Mouse (Mus musculus) embryo, embryonic 10.5 days (tissue): ENCODE data around the gene Ist1.

Source experiments
- DNase-seq: peaks from one replicate; pipeline ENCODE4 v3.0.0-alpha.2; 2015; ENCODE audit warnings: low spot score

Ist1 gene

DNA sequence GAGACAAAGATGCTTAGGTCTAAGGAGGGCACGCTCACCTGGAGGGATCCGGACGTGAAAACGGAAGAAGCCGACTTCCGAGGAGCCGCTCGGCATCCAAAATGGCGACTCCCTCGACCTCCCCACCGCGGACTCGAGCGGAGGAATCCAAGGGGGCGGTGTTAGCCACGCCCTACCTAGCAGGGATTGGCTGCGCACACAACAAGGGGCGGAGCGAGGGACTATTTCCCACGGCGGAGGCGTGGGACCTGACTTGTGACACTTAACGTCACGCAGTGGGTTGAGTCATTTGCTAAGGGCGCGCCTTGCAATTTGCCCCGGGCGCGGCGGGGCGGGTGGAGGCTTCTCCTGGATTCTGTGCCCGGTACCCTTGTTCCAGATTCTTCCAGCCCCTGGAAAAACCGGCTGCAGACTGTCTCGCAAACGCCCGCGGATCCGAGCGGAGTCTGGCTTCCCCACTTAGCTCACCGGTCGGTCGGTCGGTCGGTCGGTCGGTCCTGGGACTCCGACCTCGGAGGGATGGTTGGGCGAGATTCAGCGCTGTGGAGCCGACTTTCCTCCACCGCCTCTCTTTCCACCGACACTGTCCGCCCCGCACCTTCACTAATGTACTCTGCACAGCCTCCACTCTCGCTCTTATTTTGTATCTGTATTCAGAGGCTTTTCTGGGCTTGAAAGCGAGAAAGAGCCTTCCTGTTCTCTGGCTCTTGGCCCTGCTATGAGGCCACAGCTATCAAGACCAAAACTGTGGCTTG, at the start of gene Ist1:
Ist1 (minus strand) TSS at position 115 of the 755 bp plus-strand sequence.
- peak; percentile 100 for DNase-seq

DNA sequence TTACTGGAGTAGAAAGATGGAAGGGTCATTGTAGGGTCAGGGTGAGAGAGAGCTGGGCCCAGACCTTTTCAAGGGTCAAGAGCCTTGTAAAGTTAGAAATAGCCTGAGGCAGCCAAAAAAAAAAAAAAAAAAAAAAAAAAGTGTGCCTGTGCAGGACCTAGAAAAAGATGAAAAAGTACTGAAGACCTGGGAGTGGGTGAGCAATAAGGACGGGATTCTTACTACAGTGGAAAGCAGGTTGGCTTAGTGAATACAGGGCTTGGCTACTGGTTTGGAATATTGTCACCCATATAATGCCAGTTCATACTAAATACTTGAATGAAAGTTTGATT, 45.0 kb upstream of the Ist1 start:
- DNase-seq, result no peak

DNA sequence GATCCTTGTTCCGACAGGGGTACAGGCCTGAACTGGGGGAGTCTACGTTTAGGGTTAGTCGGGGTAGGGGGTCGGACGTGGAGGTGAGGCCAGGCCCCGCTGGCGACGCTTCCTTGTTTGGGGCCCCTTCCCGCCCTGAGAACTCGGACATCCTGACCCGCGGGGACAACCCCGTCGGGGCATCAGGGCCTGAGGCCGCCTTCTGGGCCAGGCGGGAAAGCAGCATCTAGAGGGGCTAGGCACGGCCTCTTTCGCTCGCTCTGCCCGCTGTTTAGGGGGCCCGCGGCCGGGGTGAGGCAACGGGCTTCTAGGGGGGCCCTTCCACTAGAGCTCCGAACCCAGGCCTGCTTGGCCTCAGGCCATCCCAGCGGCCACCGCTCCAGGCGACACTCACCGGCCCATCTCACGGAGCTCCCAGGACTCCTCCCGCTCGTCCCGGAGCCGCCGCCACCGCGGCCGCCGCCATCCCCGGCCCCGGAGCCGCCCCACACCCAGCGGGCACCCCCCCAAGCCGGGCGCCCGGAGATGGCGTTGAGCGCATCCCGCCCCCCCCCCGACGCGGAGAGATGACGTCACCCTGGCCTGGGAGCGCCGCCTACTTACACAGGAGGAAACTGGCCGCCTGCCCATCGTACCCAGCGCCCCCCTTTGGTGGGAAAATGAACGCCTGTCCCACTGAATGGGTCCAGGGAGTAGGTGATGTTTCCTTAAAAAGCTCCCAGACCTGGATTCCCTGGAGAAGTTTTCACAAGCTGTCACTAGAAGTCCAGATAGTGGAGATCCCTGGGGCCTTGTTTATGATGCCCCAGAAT, 44.4 kb upstream of the Ist1 start, which contains the start of gene Atxn1l:
Atxn1l (minus strand) TSS at position 503 of the 812 bp plus-strand sequence.
- peak; percentile 94 for DNase-seq

DNA sequence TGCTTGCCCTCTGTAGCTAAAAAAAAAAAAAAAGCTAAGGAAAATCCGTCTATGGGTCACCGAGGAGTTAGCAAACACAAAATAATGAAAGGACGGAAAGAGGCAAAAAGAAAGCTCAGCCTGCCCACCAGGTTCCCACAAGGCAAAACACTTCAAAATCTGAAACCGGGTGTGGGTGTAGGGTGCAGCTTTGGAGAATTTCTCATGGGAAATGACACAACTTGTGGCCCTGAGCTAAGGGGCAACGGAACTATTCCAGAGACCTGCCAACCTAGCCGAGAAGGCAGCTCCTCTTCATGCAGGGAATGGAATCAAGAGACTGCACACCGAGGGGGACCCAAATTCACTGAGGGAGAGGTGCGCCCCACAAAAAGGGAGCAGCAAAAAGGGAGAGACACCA, 43.8 kb upstream of the Ist1 start:
- peak; percentile 12 for DNase-seq

DNA sequence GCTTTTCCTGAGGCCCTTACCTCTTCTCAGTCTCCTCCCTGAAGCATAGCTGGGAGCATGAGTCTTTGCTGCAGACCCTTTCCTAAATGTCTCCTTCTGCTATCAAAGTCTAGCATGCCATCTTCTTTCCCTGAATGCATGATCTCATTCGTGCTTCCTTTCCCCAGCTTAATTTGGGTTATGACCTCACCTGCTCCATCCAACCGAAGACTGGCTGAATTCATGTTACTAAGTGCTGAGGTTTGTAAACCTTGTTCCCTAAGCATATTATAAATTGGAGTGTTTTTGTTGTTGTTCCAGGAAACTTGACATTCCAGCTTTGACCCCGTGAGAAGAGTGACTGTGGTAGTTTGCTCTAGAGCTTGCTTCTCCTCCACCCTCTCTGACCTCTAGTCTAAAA, 41.0 kb upstream of the Ist1 start:
- no peak for DNase-seq

DNA sequence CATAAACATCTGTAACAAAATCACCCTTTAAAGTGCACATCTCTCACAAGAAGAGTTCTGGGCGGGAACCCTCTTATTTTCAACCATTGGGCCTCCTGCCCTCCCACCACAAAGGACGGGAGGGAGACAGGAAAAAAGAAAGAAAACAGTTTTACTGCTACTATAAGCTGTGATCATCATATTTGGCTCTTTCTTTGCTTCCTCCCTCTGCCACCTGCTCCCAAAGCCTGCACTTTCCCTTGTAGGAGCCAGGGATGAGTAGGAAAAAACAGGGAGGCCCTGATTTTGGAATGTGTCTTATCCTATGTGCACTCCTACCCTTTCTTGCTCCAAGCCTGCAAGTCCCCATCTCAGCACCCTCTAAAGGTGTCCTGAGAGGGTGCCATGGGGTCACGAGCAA, 38.0 kb upstream of the Ist1 start:
- DNase-seq, result no peak

DNA sequence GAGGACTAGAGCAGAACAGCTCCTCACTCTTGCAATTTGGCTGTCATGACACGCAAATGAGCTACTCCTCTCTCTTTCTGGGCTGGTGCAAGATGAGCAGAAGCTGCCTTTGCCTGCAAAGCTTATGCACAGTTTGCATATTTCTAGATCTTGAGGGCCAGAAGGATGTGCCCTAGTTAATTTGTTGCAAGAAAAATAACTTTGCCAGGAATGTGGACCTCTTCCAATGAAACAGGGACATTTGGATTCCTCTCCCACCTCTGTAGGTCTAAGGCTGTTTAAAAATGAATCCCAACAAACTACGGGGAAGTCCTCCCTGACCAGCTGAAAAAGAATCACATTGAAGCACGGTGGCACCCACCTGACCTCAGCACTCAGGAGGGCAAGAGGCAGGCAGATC, 32.0 kb upstream of the Ist1 start:
- no peak for DNase-seq

DNA sequence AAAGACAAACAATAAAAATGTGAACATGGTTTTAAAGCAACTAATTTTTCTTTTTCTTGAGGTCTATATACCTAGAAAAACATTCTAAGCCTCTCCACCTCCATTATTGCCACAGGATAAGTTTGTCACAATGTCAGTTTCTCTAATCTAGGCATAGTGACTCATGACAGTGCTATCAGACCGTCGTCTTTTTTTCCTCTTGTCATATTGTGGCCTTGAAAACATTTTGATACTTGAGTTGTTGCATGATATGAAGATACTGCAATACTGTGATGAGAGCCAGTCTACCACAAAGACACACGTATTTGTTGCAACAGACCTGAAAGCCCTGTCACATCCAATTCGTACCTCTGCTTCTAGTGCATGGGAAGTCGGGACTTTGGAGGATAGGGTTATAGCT, 21.9 kb upstream of the Ist1 start:
- DNase-seq, result no peak

DNA sequence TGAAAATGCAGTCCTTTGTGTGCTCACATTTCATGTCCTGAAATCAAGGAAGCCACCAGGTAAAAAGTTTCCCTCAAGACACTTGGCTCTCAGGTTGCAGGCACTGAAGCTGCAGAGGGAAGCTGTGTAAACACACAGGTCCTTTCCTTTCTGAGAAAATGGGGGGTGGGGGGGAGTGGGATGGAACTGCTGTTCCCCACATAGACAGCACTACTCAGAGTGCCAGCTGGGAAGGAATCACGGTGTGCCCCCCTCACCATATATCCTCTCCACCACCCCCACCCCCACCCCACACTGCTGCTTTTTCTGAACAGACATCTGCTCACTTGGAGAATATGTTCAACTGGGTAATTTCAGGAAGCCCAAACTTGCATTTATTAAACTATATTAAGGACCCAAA, 19.5 kb upstream of the Ist1 start:
- no peak for DNase-seq

DNA sequence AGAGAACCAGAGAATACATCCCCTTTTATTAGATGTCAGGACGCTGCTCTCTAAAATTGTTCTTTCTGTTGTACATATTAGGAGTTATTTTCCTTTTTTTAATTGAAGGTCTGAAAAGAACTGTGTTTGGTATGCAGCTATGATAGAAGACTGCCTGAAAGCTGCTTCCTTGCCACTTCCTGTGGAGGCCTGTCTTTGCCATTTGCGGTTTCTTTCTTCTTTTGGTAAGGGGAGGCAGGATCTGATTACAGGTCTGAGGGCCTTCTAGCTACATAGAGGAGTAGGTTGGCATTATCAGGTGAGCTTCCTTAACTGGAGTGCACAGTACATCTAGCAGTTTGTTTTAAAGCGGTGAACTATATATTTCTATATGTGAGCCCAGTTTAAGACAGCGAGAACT, 14.9 kb upstream of the Ist1 start:
- no peak for DNase-seq

DNA sequence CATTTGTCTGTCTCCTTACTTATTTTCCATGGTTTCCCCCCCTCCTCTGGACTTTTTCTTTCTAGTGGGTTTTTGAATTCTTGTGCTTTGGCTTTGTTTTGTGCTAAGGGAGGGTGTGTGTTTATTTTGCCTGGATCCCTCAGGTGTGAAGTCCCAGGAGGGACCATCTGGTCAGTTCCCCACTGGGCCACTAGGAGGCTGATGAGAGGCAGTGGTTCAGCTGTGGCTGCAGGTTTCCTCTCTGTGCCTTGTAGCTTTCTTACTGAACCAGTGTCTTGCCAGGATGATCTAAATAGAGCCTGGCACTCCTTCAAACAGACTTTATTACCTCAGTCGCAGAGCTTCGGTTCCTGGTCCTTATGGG, 13.8 kb upstream of the Ist1 start:
- peak; percentile 86 for DNase-seq

DNA sequence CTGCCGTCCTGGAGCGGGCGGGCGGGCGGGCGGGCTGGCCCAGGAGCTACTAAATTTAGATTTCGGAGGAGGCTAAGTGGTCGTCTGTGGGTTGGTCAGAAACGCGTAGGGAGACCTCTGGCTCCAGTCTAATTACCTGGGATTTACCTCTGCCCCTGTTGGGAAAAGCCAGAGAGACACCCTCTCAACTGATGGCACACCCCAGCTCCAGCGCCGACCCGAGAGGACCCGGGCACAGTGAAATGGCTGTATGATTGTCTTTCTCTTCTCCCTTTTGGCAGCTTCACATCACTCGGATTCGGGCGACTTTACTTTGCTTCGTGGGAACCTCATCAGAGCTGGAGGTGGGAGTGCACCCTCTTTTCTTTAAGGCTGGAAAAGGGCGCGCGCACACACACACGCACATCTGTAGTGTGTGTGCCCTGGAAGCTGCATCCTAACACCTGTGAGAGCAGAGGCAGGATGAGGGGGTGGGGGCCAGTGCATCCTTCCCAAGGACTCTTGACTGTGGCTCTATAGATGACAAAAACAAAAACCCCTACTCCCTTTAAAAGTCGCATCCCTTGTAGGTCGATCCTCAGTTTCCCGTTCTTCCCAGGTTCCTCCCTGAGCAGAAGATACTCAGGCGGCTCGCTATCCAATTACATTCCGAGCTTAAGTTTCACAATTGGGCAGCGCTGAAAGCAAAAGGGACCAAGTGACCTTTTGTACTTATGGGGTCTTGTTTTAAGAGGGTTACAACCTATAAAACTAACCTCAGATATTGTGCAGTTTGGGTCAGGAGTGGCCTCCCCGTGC, 13.2 kb upstream of the Ist1 start:
- no peak for DNase-seq

DNA sequence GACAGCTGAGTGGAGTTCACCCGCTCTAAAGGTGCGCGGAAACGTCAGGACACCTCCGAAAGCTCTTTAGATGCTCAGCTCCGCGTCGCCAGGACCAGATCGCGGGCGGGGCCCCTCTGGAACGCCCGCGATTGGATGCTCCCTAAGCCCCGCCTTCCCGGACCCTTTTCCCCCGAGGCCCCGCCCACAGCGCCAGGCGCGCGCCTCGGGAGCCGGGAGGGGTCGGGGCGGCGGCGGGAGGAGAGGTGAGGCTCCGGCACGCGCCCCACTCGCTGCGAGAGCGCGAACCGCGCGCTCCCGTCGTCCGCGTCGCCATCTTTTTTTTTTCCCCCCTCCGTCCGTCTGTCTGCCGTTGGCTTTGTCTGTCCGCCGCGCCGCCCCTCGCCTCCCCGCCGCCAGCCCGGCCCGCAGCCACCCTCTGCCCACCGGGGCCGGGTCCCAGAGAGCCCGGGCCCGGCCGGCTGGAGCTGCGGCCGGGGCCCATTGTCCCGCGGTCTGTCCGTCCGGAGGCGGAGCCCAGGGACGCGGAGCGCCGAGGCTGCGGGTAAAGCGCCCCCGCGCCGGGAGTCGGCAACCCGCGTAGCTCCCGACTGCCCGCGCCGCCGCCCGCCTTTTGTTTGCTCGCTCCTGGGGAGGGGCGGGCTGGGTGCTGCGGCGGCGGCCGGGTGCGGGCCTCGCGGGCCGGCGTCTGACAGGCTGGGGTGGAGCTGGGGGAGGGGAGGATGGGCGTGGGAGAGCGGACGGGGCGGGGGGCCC, 12.4 kb upstream of the Ist1 start, which contains the start of gene Zfp821:
Zfp821 (plus strand) TSS at position 227 of the 756 bp plus-strand sequence.
- DNase-seq, result peak; percentile 98

DNA sequence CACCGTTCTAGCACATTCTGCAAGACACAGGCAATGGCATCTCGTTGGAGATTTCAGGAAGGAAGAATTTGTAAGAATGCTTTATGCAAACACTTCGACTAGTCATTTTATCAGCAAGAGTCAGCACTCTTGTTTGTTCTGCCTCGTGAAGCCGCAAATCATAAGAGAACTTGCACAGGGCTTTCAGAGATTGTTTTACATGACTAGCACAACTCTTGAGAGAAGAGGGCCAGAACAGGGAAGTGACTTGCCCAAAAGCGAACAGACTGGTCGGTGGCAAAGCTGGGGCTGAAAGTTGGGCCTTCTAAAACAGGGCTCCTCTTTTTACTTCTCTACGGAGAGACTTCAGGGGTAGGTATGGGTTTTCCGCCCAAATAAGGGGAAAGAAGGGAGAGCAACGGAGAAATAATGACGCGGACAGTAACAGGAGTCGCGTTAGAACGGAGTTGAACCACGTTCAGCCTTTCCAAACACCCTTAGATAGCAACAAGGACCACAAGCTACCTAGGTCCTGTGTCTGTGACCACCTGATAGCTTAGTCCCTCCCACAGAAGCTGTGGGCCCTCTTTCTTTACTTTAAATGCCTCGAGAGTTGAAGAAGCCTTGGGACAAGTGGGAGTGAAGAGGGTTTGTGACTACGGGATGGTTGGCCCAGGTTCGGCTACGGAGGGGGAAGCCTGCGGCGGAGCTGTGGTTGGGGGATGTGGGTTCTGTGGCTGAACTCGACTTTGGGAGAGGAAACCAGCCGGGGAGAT, 11.7 kb upstream of the Ist1 start:
- no peak for DNase-seq

DNA sequence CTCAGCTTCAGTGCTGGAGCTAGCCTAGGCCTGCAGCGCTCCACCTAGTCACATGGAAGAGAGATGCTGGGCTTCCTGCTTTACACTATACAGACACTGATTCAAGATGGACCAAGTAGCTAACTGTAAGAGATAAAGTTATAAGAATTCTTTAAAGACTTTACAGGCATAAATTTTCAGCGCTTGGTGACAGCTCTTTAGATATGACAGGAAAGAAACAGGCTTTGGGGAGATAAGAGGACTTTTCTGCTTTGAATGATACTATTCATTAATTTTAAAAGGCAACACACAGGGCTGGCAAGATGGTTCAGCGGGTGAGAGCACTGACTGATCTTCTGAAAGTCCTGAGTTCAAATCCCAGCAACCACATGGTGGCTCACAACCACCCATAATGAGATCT, 5.4 kb upstream of the Ist1 start:
- DNase-seq, result no peak

DNA sequence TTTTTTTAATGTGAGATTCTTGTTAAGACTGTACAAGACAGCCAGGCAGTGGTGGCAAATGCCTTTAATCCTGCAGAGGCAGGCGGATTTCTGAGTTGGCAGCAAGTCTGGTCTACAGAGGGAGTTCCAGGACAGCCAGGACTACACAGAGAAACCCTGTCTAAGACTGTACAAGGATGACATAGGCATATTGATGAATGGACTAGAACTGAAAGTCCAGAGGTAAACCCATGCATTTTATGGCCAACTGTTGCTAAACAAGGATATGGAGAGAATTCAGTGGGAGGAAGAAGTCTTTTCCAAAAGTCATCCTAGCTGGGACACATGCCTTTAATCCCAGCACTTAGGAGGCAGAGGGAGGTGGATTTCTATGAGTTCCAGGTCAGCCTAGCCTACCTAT, 4.7 kb upstream of the Ist1 start:
- no peak for DNase-seq

DNA sequence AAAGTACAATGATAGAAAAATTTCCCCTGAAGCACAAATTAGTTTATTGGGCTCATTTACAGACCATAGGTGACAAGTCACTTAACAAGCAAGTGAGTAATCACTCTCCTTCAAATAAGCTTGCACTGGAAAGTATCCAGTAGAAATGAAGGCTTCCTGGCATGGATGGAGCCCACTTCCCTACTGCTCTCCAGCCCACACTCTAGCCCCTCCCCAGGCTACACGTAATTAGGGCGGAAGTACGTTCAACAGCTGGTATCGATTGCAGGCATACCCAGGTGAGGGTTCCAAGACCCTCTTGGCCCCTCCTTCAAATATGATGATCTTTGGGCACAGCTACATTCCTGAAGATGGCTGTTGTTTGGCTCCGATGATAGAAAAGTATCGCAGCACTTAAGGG, 1.1 kb upstream of the Ist1 start:
- peak; percentile 22 for DNase-seq

DNA sequence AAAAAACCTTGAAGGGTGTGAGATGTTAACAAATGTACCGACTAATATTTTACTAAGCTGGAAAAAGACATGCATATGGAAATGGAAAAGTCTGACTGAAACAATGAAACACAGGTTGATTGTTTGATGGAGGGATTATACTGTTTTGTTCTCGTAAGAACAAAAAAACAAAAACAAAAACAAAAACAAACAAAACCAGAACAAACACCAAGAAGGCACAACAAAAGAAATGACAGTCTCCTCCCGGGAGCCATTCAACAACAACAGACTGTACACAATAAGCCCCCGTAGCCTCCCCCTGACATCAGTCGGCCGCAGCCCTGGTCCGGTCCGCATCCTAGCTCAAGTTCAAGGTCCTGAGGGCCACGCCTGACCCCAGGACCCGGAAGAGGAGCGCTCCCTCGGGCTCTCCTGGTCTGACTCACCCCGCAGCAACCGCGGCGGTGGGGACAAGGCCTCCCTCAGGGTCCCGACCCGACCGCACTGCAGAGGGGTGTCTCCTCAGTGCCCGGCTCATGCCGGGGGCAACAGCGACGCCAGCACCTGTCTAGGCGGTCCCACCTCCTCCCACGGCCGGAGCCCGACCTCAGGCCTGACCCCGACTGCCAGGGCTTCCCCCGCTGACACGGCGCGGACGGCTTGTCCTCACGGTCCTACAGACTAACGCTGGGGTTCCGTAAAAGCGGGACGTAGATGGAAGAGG, 466 bp downstream of the Ist1 start:
- DNase-seq, result peak; percentile 68

DNA sequence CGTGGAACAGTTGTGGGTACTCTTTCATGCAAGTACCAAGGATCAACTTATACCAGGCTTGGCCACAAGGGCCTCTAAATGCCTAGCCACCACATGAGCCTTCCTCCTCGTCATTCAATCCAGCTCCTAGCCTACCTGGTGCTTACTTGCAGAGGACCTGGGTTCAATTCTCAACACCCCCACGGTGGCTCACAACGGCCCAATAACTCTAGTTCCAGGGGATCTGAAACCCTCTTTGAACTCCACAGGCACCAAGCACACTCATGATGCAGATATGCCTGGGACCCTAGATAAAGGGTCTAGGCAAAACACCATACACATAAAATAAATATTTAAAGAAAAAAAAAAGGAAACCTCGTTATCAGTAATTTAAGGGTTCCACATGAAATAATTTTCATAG, 1.3 kb downstream of the Ist1 start:
- peak; percentile 51 for DNase-seq

DNA sequence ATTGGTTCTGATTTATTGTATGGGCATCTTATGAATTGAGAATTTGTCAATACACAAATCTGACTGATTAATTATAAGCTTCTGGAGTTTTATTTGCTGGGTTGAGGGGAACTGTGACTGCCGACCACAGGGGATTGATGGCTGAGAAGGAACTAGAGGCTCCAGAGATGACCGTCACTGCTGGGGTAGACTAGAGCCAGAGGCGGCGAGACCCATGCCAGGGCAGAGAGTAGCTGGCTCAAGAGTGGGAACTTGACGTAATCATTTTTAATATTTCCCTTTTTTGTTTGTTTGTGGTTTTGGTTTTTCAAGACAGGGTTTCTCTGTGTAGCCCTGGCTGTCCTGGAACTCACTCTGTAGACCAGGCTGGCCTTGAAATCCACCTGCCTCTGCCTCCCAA, 5.8 kb downstream of the Ist1 start:
- no peak for DNase-seq

DNA sequence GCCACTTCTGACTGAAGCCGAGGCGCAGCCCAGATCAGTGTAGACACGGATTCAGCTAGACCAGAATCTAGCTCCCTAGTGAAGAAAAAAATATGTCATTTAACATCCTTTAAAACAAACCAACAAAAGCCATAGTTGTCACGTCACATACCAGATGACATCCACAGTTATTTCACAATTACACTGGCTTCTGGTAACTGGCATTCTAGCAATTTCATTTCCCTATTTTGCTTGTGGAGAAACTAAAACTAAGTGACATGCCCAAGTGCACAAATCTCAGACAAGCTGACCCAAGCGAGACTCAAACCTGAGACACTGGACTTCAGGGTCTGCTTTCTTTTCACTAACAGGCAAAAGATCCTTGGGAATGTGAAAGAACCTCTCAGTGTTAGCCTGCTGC, 10.9 kb downstream of the Ist1 start:
- no peak for DNase-seq
